Mouse (Mus musculus): ENCODE data around the gene Bcar3. TPM values are rescaled to one million over a fixed set of nuclear protein-coding genes. Genes with fewer than 3 reads are reported as not detected.

Gene Bcar3
- total RNA-seq, 1 experiment from 2014 or later = 55.1 TPM

GRCm38 (mm10) chr3:122573426-122574286 lies 279.7 kb downstream of the Bcar3 start:
- DNase-seq = no peak

GRCm38 (mm10) chr3:122574921-122575320 lies 281.0 kb downstream of the Bcar3 start:
- DNase-seq = no peak

- DNase-seq = no peak
Observed at GRCm38 (mm10) chr3:122577360-122577759, 283.4 kb downstream of the Bcar3 start.

Small RNA genes lying within 50 kb of the gene (microRNA-seq; reads per million reads assigned to microRNA genes)
- gene Mir760 (39.5 to 40.9 reads per million in 2 experiments), gene Mir7657 (0 reads per million in 2 experiments)

Other genes with a start within 250 kb of the Bcar3 start
- 2.1 and 5.1 TPM in 2 replicates for gene Abca4, start 249.7 kb upstream of the Bcar3 start, total RNA-seq (2021)
- 69.9 and 101 TPM in 2 replicates for gene Gclm, start 48.6 kb upstream of the Bcar3 start, total RNA-seq (2021)
- 41.9 and 43.5 TPM in 2 replicates for gene Dnttip2, start 19.7 kb upstream of the Bcar3 start, total RNA-seq (2021)

Measured in adrenal gland, postnatal 25 days (tissue).